Mouse (Mus musculus) adrenal gland, postnatal 14 days (tissue): ENCODE measurements around the gene Ceacam2. TPM values are rescaled to one million over a fixed set of nuclear protein-coding genes. Genes with fewer than 3 reads are reported as not detected.
"Not testable (repeated sequence)": the region's sequence is repeated elsewhere in the genome, so short reads cannot be mapped to it uniquely, and the experiment has no call there.

Experiments
- DNase-seq: peaks from one replicate; pipeline ENCODE4 v3.0.0; 2021; ENCODE audit warnings: mixed read lengths
- total RNA-seq: library from RNA; stranded (reverse); gene quantifications from 2 replicates; pipeline ENCODE4 v1.2.3, GENCODE M21; 2021

Ceacam2 gene
- total RNA-seq, 1 experiment from 2014 or later, result 5.6 TPM

- DNase-seq, result no peak
Measured at GRCm38 (mm10) chr7:25483133-25483735, 56.4 kb downstream of the Ceacam2 start.

- not testable (repeated sequence) for DNase-seq
Measured at GRCm38 (mm10) chr7:25480791-25481190, 58.9 kb downstream of the Ceacam2 start.

GRCm38 (mm10) chr7:25479440-25479839 lies 60.2 kb downstream of the Ceacam2 start:
- DNase-seq, result peak; percentile 61

- not testable (repeated sequence) for DNase-seq
Measured at GRCm38 (mm10) chr7:25477752-25478093, 61.9 kb downstream of the Ceacam2 start.

GRCm38 (mm10) chr7:25477091-25477751 lies 62.4 kb downstream of the Ceacam2 start, which contains the start of gene Ceacam1:
TSS of gene Ceacam1 (minus strand) at chr7:25477603.
- peak; percentile 76 for DNase-seq

GRCm38 (mm10) chr7:25471821-25472220 lies 67.8 kb downstream of the Ceacam2 start:
- DNase-seq, result peak; percentile 44

Other genes starting within 250 kb of the Ceacam2 start
- 31.5 and 33.7 TPM in 2 replicates for gene Pafah1b3, start 241.9 kb downstream of the Ceacam2 start, total RNA-seq
- gene Prr19, start 238.4 kb downstream of the Ceacam2 start, total RNA-seq, result not detected in 2 replicates
- gene Tmem145, start 233.8 kb downstream of the Ceacam2 start, total RNA-seq, result 1.4 and 3.2 TPM in 2 replicates
- gene Megf8, start 222.7 kb downstream of the Ceacam2 start, total RNA-seq, result 39.1 and 39.7 TPM in 2 replicates
- not detected in 2 replicates for gene Cnfn, start 170.1 kb downstream of the Ceacam2 start, total RNA-seq
- gene Lipe, start 141.1 kb downstream of the Ceacam2 start, total RNA-seq, result 400 and 439 TPM in 2 replicates
- 0.53 TPM in 1 of 2 replicates, not detected in the other for gene Cxcl17, start 127.0 kb downstream of the Ceacam2 start, total RNA-seq
- 16.1 and 21.2 TPM in 2 replicates for gene Ceacam1, start 62.3 kb downstream of the Ceacam2 start, total RNA-seq
- gene Erich4, start 76.0 kb upstream of the Ceacam2 start, total RNA-seq, result not detected in 2 replicates
- gene Dmac2, start 79.6 kb upstream of the Ceacam2 start, total RNA-seq, result 37.4 and 43.7 TPM in 2 replicates
- gene B3gnt8, start 86.8 kb upstream of the Ceacam2 start, total RNA-seq, result 3.6 and 6.2 TPM in 2 replicates
- 255 and 258 TPM in 2 replicates for gene Bckdha, start 119.1 kb upstream of the Ceacam2 start, total RNA-seq
- 43.3 and 53.2 TPM in 2 replicates for gene Exosc5, start 119.3 kb upstream of the Ceacam2 start, total RNA-seq
- 0.78 and 0.86 TPM in 2 replicates for gene Tmem91, start 135.3 kb upstream of the Ceacam2 start, total RNA-seq
- 17.8 TPM in 2 replicates for gene B9d2, start 140.9 kb upstream of the Ceacam2 start, total RNA-seq
- gene Tgfb1, start 147.1 kb upstream of the Ceacam2 start, total RNA-seq, result 52.7 and 68.0 TPM in 2 replicates
- gene Ccdc97, start 179.2 kb upstream of the Ceacam2 start, total RNA-seq, result 43.8 and 45.0 TPM in 2 replicates
- 119 and 130 TPM in 2 replicates for gene Hnrnpul1, start 214.9 kb upstream of the Ceacam2 start, total RNA-seq
- 44.8 and 57.9 TPM in 2 replicates for gene Axl, start 248.8 kb upstream of the Ceacam2 start, total RNA-seq